Mouse (Mus musculus) ES-Bruce4 (cell line): ENCODE data around the gene Pacsin1. TPM values are rescaled to one million over a fixed set of nuclear protein-coding genes. Genes with fewer than 3 reads are reported as not detected.
A peak's percentile ranks its signal among the peaks of the same experiment; 100 is the strongest.

Experiments used
- H3K27ac ChIP-seq: 2 replicates; pipeline ENCODE4 v1.5.1; 2012; ENCODE audit warnings: low read length, inconsistent platforms; ENCODE audit not compliant: insufficient read depth
- H3K27me3 ChIP-seq: 2 replicates; pipeline ENCODE4 v1.6.1; 2012; ENCODE audit warnings: mild to moderate bottlenecking, low read length, inconsistent platforms; ENCODE audit not compliant: control insufficient read depth, poor library complexity, insufficient read depth, severe bottlenecking
- H3K36me3 ChIP-seq: 2 replicates; pipeline ENCODE4 v1.6.1; 2012; ENCODE audit warnings: inconsistent platforms, mild to moderate bottlenecking, low read length, moderate library complexity; ENCODE audit not compliant: control insufficient read depth, poor library complexity, insufficient read depth, severe bottlenecking
- H3K4me1 ChIP-seq: one replicate; pipeline ENCODE4 v1.8.1; 2011; ENCODE audit warnings: low read length; ENCODE audit not compliant: control insufficient read depth, insufficient read depth
- H3K4me3 ChIP-seq: 2 replicates; pipeline ENCODE4 v1.5.1; 2011; ENCODE audit warnings: low read depth, mild to moderate bottlenecking, low read length
- H3K9ac ChIP-seq: 2 replicates; pipeline ENCODE4 v1.6.1; 2012; ENCODE audit warnings: low read depth, mild to moderate bottlenecking, inconsistent platforms; ENCODE audit not compliant: poor library complexity, severe bottlenecking
- H3K9me3 ChIP-seq: replicated peaks from 2 replicates; pipeline ENCODE4 v1.6.1; 2012; ENCODE audit warnings: mild to moderate bottlenecking, low read length, inconsistent platforms; ENCODE audit not compliant: control insufficient read depth, poor library complexity, insufficient read depth, severe bottlenecking
- CTCF ChIP-seq: IDR thresholded peaks from one replicate; pipeline ENCODE4 v1.8.1; 2011; ENCODE audit warnings: low read depth, low read length
- EP300 ChIP-seq: IDR thresholded peaks from 2 replicates; pipeline ENCODE4 v1.6.1; 2011; ENCODE audit warnings: low read depth, low read length; ENCODE audit not compliant: insufficient read depth
- POLR2A ChIP-seq: IDR thresholded peaks from one replicate; pipeline ENCODE4 v1.8.1; 2011; ENCODE audit warnings: low read length; ENCODE audit not compliant: insufficient read depth
- polyA plus RNA-seq: library from polyadenylated mRNA; stranded (reverse); fragments of >200 nt; gene quantifications from 2 replicates; pipeline ENCODE4 v1.2.4, GENCODE M21; 2011; ENCODE audit warnings: low read depth; ENCODE audit not compliant: missing spikeins, insufficient read depth, insufficient read length

The Pacsin1 gene
- polyA plus RNA-seq, 1 experiment: 16.8 TPM

- TF ChIP-seq CTCF (no peak), POLR2A (no peak), EP300 (no peak)
- H3K9ac ChIP-seq: no peak overlapping the region
- no peaks in the 10 kb centered on the region for H3K36me3 ChIP-seq
Observed at GRCm38 (mm10) chr17:27676270-27676669, 21.0 kb downstream of the Pacsin1 start.

GRCm38 (mm10) chr17:27677756-27678155, 22.4 kb downstream of the Pacsin1 start:
- no peak overlapping the region for H3K27ac ChIP-seq
- no peaks in the 10 kb centered on the region for H3K27me3 ChIP-seq
- peaks cover 3% of the 10 kb centered on the region for H3K4me1 ChIP-seq
- no peaks in the 10 kb centered on the region for H3K36me3 ChIP-seq
- TF ChIP-seq EP300: no peak
- TF ChIP-seq POLR2A: no peak
- TF ChIP-seq CTCF: no peak
- no peaks in the 10 kb centered on the region for H3K9me3 ChIP-seq
- no peak overlapping the region for H3K9ac ChIP-seq
- no peak overlapping the region for H3K4me3 ChIP-seq

More at GRCm38 (mm10) chr17:27676270-27676669, 21.0 kb downstream of the Pacsin1 start:
- Histone ChIP-seq H3K9me3 (no peaks in the 10 kb centered on the region), H3K4me1 (peaks cover 3% of the 10 kb centered on the region), H3K4me3 (no peak overlapping the region), H3K27me3 (no peaks in the 10 kb centered on the region), H3K27ac (no peak overlapping the region)

DNA sequence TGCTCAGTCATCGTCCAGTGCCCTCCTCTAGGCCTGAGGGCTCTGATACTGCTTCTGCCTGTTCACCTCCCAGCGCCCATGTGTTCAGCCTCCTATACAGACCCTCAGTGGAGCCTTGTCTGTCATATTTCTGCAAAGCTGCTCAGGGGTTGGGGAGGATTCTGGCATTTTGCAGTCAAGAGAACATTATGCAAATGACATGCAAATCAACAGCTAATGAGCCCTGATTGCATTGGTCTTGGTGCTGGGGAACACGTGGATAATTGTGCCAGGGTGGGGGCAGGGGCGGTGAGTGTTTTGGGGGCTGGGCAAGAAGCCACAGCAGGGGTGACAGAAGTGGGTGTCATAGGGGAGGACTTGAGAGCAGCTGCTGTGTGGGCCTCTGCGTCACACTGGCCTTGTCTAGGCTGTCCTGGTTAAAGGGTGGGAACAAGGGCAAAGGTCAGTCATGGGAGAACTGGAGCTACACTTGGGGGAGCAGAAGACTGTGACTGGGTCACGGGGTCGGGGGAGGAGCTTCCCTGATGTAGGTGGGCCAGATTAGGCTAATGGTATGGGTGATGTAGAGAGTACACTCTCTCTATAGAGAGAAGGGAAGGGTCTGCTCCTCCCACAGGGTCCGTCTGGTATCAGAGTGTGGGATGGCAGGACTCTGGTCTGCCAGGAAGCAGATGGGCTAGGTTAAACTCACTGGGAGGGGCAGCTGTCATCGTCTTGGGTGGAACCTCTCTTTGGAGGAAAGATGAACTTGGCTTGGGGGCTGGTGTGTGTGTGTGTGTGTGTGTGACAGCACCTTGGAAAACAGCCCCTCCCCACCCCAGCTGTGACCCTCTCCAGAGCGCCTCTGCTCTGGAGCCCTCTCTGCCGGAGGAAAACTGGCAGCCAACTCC, 23.9 kb downstream of the Pacsin1 start:
- Histone ChIP-seq H3K27ac (no peak overlapping the region), H3K36me3 (no peaks in the 10 kb centered on the region), H3K4me1 (peaks cover 3% of the 10 kb centered on the region), H3K27me3 (no peaks in the 10 kb centered on the region), H3K9ac (no peak overlapping the region), H3K9me3 (no peaks in the 10 kb centered on the region), H3K4me3 (no peak overlapping the region)
- TF ChIP-seq CTCF: no peak
- TF ChIP-seq POLR2A: no peak
- TF ChIP-seq EP300: no peak

DNA sequence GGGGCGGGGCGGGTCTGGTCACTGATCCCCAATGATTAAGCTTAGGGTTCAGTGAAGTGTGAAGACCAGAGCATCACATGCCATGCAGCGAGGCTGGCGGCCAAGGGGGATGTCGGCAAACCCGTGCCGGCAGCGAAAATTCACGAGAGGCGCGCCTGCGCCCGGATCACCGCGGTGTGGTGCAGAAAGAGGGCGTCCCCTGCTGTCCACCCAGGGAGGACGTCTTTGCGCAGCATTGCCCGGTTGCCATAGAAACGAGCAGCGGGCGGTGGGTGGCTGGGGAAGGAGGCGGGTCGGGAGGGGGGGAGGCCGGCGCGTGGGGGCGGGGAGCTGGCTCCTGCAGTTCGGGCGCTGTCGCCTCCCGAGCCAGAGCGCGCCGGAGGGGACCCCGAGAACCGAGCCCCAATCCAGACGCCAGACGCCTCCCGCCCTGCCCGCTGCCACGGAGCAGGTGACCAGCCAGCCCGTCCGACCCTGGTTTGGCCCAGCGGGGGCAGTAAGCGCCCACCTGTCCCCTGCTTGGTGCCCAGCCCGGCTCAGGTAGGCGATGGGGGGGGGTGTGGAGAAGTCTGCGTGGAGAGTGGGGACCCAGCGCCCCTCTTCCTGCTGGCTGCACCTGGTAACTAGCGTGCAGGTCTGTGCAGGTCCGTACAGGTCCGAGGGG, 29.7 kb downstream of the Pacsin1 start:
- Histone ChIP-seq H3K4me1 (no peaks in the 10 kb centered on the region), H3K27me3 (no peaks in the 10 kb centered on the region)
- TF ChIP-seq CTCF (peak; percentile 70), EP300 (no peak)

DNA sequence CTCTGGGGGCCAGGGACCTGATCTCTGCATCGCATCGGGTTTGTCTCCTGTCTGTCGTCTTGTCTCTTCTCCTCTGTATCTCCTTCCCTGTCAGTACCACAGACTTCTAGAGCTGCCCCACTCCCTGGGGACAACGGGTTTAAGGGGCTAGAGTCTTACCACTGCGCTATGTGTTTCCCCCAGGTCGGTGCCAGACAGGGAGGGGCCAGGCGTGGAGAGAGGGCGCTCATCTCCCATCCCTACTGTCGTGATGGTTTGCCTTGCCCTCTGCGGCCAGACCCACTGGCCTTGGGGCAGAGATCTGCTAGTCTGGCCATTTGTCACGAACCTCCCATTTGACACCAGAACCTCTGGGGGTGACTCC, 30.2 kb downstream of the Pacsin1 start:
- H3K36me3 ChIP-seq: no peaks in the 10 kb centered on the region
- H3K27ac ChIP-seq: no peak overlapping the region
- H3K4me1 ChIP-seq: no peaks in the 10 kb centered on the region
- H3K9ac ChIP-seq: peak overlapping the region; percentile 17; the same call in 1 of the 2 replicates
- H3K4me3 ChIP-seq: peak overlapping the region; percentile 55
- H3K9me3 ChIP-seq: no peaks in the 10 kb centered on the region
- TF ChIP-seq CTCF (no peak), POLR2A (no peak), EP300 (no peak)
- no peaks in the 10 kb centered on the region for H3K27me3 ChIP-seq

More for the DNA sequence above, 29.7 kb downstream of the Pacsin1 start:
- Histone ChIP-seq H3K9me3 (no peaks in the 10 kb centered on the region), H3K27ac (no peak overlapping the region), H3K9ac (peak overlapping the region; percentile 17; the same call in 1 of the 2 replicates), H3K4me3 (peak overlapping the region; percentile 55), H3K36me3 (no peaks in the 10 kb centered on the region)

DNA sequence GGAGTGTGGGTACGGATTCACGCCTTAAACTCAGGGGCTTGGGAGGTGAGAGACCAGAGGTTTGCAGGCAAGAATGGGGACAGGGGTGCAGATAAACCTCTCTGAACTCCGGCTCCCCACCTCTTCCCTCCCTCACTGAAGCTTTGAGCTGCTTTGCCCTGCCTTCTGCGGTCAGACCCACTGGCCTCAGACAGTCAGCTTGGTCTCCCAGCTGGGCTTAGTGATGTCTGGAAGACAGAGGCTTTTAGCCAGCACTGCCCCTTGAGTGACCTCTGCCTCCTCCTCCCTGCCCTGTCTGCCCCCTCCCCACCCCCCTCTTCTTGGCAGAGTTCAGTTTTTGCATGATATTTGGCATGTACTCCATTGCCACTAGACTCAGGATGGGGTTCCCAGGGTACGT, 31.1 kb downstream of the Pacsin1 start:
- Histone ChIP-seq H3K36me3 (no peaks in the 10 kb centered on the region), H3K4me1 (no peaks in the 10 kb centered on the region), H3K27me3 (no peaks in the 10 kb centered on the region), H3K9ac (no peak overlapping the region), H3K9me3 (no peaks in the 10 kb centered on the region), H3K4me3 (no peak overlapping the region), H3K27ac (no peak overlapping the region)
- TF ChIP-seq CTCF: no peak
- TF ChIP-seq EP300: no peak
- TF ChIP-seq POLR2A: no peak
